19 mouse cellular contexts compared by ENCODE assay signal in the genomic region with DNA sequence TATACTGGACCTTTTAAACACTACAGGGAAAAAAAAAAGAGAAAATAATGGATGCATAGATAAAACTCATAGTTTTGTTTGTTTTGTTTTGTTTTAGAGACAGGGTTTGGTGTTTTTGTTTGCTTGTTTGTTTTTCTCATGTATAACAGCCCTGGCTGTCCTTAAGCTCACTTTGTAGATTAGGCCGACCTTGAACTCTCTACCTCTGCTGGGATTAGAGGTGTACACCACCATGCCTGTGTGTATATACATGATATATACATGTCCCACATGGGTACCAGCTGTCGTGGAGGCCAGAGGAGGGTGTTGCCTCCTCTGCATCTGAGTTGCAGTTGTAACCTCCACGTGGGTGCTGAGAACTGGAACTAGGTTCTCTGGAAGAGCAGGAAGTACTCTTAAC. TPM values are rescaled to one million over a fixed set of nuclear protein-coding genes. Genes with fewer than 3 reads are reported as not detected.
DNase-seq lines count a peak whose midpoint lies in the region; ATAC-seq and TF ChIP-seq lines count a peak whose summit lies in the region.
"Had no signal": no experiment of that assay in that cellular context is flagged by ENCODE, and none has a peak within 500 bp of the region (broad histone marks: within the 10 kb centered on the region; RNA-seq: fewer than 3 reads in every experiment).

No protein-coding gene starts in this region.

- H3K9me3 ChIP-seq in midbrain, embryonic 11.5 days (ENCODE audit: control insufficient read depth, low read length) = no peaks in the 10 kb centered on the region
- H3K9me3 ChIP-seq in midbrain, embryonic 15.5 days = no peaks in the 10 kb centered on the region
- no peaks in the 10 kb centered on the region for H3K9me3 ChIP-seq in liver, embryonic 16.5 days (replicated peaks; ENCODE audit: control insufficient read depth, low read length)
- H3K9me3 ChIP-seq: embryonic facial prominence, embryonic 10.5 days; forebrain, embryonic 15.5 days; heart, embryonic 12.5 days; hindbrain, embryonic 10.5 days had no signal

- no peaks in the 10 kb centered on the region for H3K36me3 ChIP-seq in midbrain, embryonic 11.5 days (ENCODE audit: control insufficient read depth, insufficient read depth, low read length)
- H3K36me3 ChIP-seq in midbrain, embryonic 15.5 days (replicated peaks) = peaks cover 15% of the 10 kb centered on the region
- H3K36me3 ChIP-seq in liver, embryonic 16.5 days (ENCODE audit: control insufficient read depth, insufficient read depth) = no peaks in the 10 kb centered on the region
- H3K36me3 ChIP-seq in kidney, adult 2 months (ENCODE audit: control insufficient read depth, insufficient read depth, low read length) = no peaks in the 10 kb centered on the region

- TF ChIP-seq POLR2A in kidney, adult 2 months (IDR thresholded peaks at IDR 0.05; ENCODE audit: low read depth, low read length) = no peak

- peak; percentile 39 for DNase-seq in midbrain, embryonic 11.5 days (ENCODE audit: low spot score, missing footprints)
- no peak for DNase-seq in left cerebral cortex, adult 18-20 months (ENCODE audit: low spot score in 2 of 2)
- no peak for DNase-seq in kidney, adult 2 months
- no peak for DNase-seq in layer of hippocampus, adult 9-10 months (ENCODE audit: low spot score)
- DNase-seq: adrenal gland, postnatal 10 days; cerebellum, adult 2 months; cerebellum, postnatal 10 days; gastrocnemius, postnatal 10 days; heart, adult 2 months had no signal

- H3K4me1 ChIP-seq in midbrain, embryonic 11.5 days (ENCODE audit: control insufficient read depth, insufficient read depth, low read length) = no peaks in the 10 kb centered on the region
- H3K4me1 ChIP-seq in midbrain, embryonic 15.5 days = no peaks in the 10 kb centered on the region
- H3K4me1 ChIP-seq in liver, embryonic 16.5 days (ENCODE audit: control insufficient read depth, low read depth, low read length) = peaks cover 20% of the 10 kb centered on the region
- no peaks in the 10 kb centered on the region for H3K4me1 ChIP-seq in kidney, adult 2 months (ENCODE audit: control insufficient read depth, insufficient read depth, low read length)
- H3K4me1 ChIP-seq: embryonic facial prominence, embryonic 10.5 days; forebrain, embryonic 15.5 days; hindbrain, embryonic 10.5 days had no signal

- H3K9ac ChIP-seq in midbrain, embryonic 11.5 days (ENCODE audit: low read length) = no peak overlapping the region
- H3K9ac ChIP-seq in midbrain, embryonic 15.5 days = no peak overlapping the region
- no peak overlapping the region for H3K9ac ChIP-seq in liver, embryonic 16.5 days (ENCODE audit: low read depth, low read length)
- H3K9ac ChIP-seq: forebrain, embryonic 15.5 days; heart, embryonic 12.5 days; hindbrain, embryonic 14.5 days had no signal

- H3K27me3 ChIP-seq in midbrain, embryonic 11.5 days (ENCODE audit: control insufficient read depth, insufficient read depth, low read length) = no peaks in the 10 kb centered on the region
- H3K27me3 ChIP-seq in midbrain, embryonic 15.5 days (replicated peaks) = no peaks in the 10 kb centered on the region
- no peaks in the 10 kb centered on the region for H3K27me3 ChIP-seq in liver, embryonic 16.5 days (ENCODE audit: control insufficient read depth, insufficient read depth, low read depth, low read length)
- H3K27me3 ChIP-seq in kidney, adult 2 months (replicated peaks; ENCODE audit: control insufficient read depth, insufficient read depth, low read length) = no peaks in the 10 kb centered on the region
- H3K27me3 ChIP-seq: forebrain, embryonic 15.5 days; heart, embryonic 12.5 days had no signal

- no peak overlapping the region for H3K4me3 ChIP-seq in midbrain, embryonic 11.5 days (ENCODE audit: low read depth, low read length)
- no peak overlapping the region for H3K4me3 ChIP-seq in midbrain, embryonic 15.5 days
- no peak overlapping the region for H3K4me3 ChIP-seq in liver, embryonic 16.5 days (ENCODE audit: low read depth, low read length)
- H3K4me3 ChIP-seq in kidney, adult 2 months (ENCODE audit: insufficient read depth, low read depth, low read length) = no peak overlapping the region
- H3K4me3 ChIP-seq: embryonic facial prominence, embryonic 10.5 days; erythroblast, embryonic 14.5 days; forebrain, embryonic 15.5 days; heart, adult 2 months; heart, embryonic 12.5 days; hindbrain, embryonic 10.5 days had no signal

- H3K4me2 ChIP-seq in midbrain, embryonic 11.5 days = no peak overlapping the region
- no peak overlapping the region for H3K4me2 ChIP-seq in midbrain, embryonic 15.5 days
- H3K4me2 ChIP-seq in liver, embryonic 16.5 days (ENCODE audit: low read depth, low read length) = no peak overlapping the region
- H3K4me2 ChIP-seq: forebrain, embryonic 15.5 days; heart, embryonic 12.5 days; hindbrain, embryonic 14.5 days had no signal

- H3K27ac ChIP-seq in midbrain, embryonic 11.5 days (ENCODE audit: low read depth, low read length) = no peak overlapping the region
- no peak overlapping the region for H3K27ac ChIP-seq in midbrain, embryonic 15.5 days
- peak overlapping the region; percentile 81 for H3K27ac ChIP-seq in liver, embryonic 16.5 days (ENCODE audit: low read length)
- H3K27ac ChIP-seq in kidney, adult 2 months (ENCODE audit: insufficient read depth, low read depth, low read length) = no peak overlapping the region
- H3K27ac ChIP-seq: embryonic facial prominence, embryonic 10.5 days; forebrain, embryonic 15.5 days; heart, adult 2 months; hindbrain, embryonic 10.5 days; hindbrain, embryonic 14.5 days had no signal

- WGBS in midbrain, embryonic 11.5 days = 85% methylated on average over 3 of the region's 3 CpGs
- WGBS in midbrain, embryonic 15.5 days = 87% methylated on average over 3 of the region's 3 CpGs
- 57% methylated on average over 3 of the region's 3 CpGs for WGBS in liver, embryonic 16.5 days (ENCODE audit: insufficient replicate concordance)
- WGBS in kidney, adult 2 months = 90% methylated on average over 3 of the region's 3 CpGs

- ATAC-seq in midbrain, embryonic 11.5 days (ENCODE audit: low FRiP score) = no peak
- ATAC-seq in midbrain, embryonic 15.5 days (replicated peaks) = no peak
- peak; percentile 58 for ATAC-seq in erythroblast, adult 5-6 weeks (replicated peaks; ENCODE audit: low FRiP score, poor library complexity, severe bottlenecking)
- ATAC-seq in liver, embryonic 16.5 days (ENCODE audit: low read depth) = peak; percentile 48
- ATAC-seq: forebrain, embryonic 15.5 days had no signal

- no peak for TF ChIP-seq CTCF in kidney, adult 2 months (conservative IDR thresholded peaks at IDR 0.05; ENCODE audit: insufficient read depth, insufficient read length, low read depth, low read length)

RNA-seq across cellular contexts. Expression of a gene that starts 13.9 kb away (rescaled TPM):
- 0.19 and 0.22 TPM in 2 replicates for polyA plus RNA-seq in midbrain, embryonic 11.5 days (2014; fragmentation: Nextera tagmentation; extraction: Ambion mirVana)
- polyA plus RNA-seq in midbrain, embryonic 15.5 days (2015; fragmentation: Nextera tagmentation; extraction: Ambion mirVana) = 0.39 and 0.72 TPM in 2 replicates
- total RNA-seq in erythroblast, adult 5-6 weeks (2015; ENCODE audit: low replicate concordance) = not detected in 2 replicates
- total RNA-seq in erythroblast, adult 5-6 weeks (2017; ENCODE audit: low replicate concordance) = 0.17 TPM in 1 of 2 replicates, not detected in the other
- 0.11 TPM in 1 of 2 replicates, not detected in the other for polyA plus RNA-seq in liver, embryonic 16.5 days (2015; fragmentation: Nextera tagmentation; extraction: Ambion mirVana)
- under 1 TPM; 0.53 to 0.66 TPM for total RNA-seq in left cerebral cortex, adult 18-20 months (2021)
- polyA plus RNA-seq in kidney, adult 2 months (2012; rRNA removed) = not detected in 2 replicates
- total RNA-seq: heart, adult 2 months; heart, postnatal 25 days had no signal
- polyA plus RNA-seq: erythroblast, embryonic 14.5 days had no signal

RNA-seq across cellular contexts. Expression of a gene that starts 41.0 kb away (rescaled TPM):
- polyA plus RNA-seq in midbrain, embryonic 11.5 days (2014; fragmentation: Nextera tagmentation; extraction: Ambion mirVana) = 0.18 and 0.31 TPM in 2 replicates
- 0.41 and 0.81 TPM in 2 replicates for polyA plus RNA-seq in midbrain, embryonic 15.5 days (2015; fragmentation: Nextera tagmentation; extraction: Ambion mirVana)
- 0.63 TPM in 1 of 2 replicates, not detected in the other for total RNA-seq in erythroblast, adult 5-6 weeks (2015; ENCODE audit: low replicate concordance)
- 0.34 and 1.5 TPM in 2 replicates for total RNA-seq in erythroblast, adult 5-6 weeks (2017; ENCODE audit: low replicate concordance)
- 0.04 TPM in 1 of 2 replicates, not detected in the other for polyA plus RNA-seq in liver, embryonic 16.5 days (2015; fragmentation: Nextera tagmentation; extraction: Ambion mirVana)
- under 1 TPM; 0.14 to 0.35 TPM for total RNA-seq in left cerebral cortex, adult 18-20 months (2021)
- polyA plus RNA-seq in kidney, adult 2 months (2012; rRNA removed) = not detected in 2 replicates
- total RNA-seq: heart, adult 2 months had no signal

RNA-seq across cellular contexts. Expression of a gene that starts 48.7 kb away (rescaled TPM):
- polyA plus RNA-seq in midbrain, embryonic 11.5 days (2014; fragmentation: Nextera tagmentation; extraction: Ambion mirVana) = 22.9 and 23.1 TPM in 2 replicates
- 21.3 and 23.2 TPM in 2 replicates for polyA plus RNA-seq in midbrain, embryonic 15.5 days (2015; fragmentation: Nextera tagmentation; extraction: Ambion mirVana)
- total RNA-seq in erythroblast, adult 5-6 weeks (2015; ENCODE audit: low replicate concordance) = 8.4 and 17.5 TPM in 2 replicates
- total RNA-seq in erythroblast, adult 5-6 weeks (2017; ENCODE audit: low replicate concordance) = 31.2 and 46.2 TPM in 2 replicates
- polyA plus RNA-seq in liver, embryonic 16.5 days (2015; fragmentation: Nextera tagmentation; extraction: Ambion mirVana) = 5.2 and 5.4 TPM in 2 replicates
- 10 to 100 TPM; 22.2 to 22.3 TPM for total RNA-seq in left cerebral cortex, adult 18-20 months (2021)
- 3.0 and 3.3 TPM in 2 replicates for polyA plus RNA-seq in kidney, adult 2 months (2012; rRNA removed)

RNA-seq across cellular contexts. Expression of a gene that starts 49.2 kb away (rescaled TPM):
- 31.5 and 39.5 TPM in 2 replicates for polyA plus RNA-seq in midbrain, embryonic 11.5 days (2014; fragmentation: Nextera tagmentation; extraction: Ambion mirVana)
- polyA plus RNA-seq in midbrain, embryonic 15.5 days (2015; fragmentation: Nextera tagmentation; extraction: Ambion mirVana) = 33.3 and 36.3 TPM in 2 replicates
- 4.8 and 11.1 TPM in 2 replicates for total RNA-seq in erythroblast, adult 5-6 weeks (2015; ENCODE audit: low replicate concordance)
- total RNA-seq in erythroblast, adult 5-6 weeks (2017; ENCODE audit: low replicate concordance) = 14.5 and 16.0 TPM in 2 replicates
- 6.5 and 6.9 TPM in 2 replicates for polyA plus RNA-seq in liver, embryonic 16.5 days (2015; fragmentation: Nextera tagmentation; extraction: Ambion mirVana)
- 10 to 100 TPM; 18.2 to 19.6 TPM for total RNA-seq in left cerebral cortex, adult 18-20 months (2021)
- polyA plus RNA-seq in kidney, adult 2 months (2012; rRNA removed) = 0.78 and 0.91 TPM in 2 replicates

Comparison
In these comparisons a context has a peak if more than half of its experiments do, and no peak if none do; other contexts are left out.
1. ATAC-seq: peak in erythroblast, adult 5-6 weeks (single experiment) and liver, embryonic 16.5 days (single experiment); none in midbrain, embryonic 11.5 days (single experiment) and midbrain, embryonic 15.5 days (single experiment).